Mouse (Mus musculus) urinary bladder, postnatal 10 days (tissue): ENCODE measurements around the gene Dennd2a.

Experiments
- DNase-seq: peaks from one replicate; pipeline ENCODE4 v3.0.0; 2022; ENCODE audit warnings: low spot score

Gene Dennd2a

GRCm38 (mm10) chr6:39515040-39515738 is 42.5 kb downstream of the Dennd2a start:
- no peak for DNase-seq

DNA sequence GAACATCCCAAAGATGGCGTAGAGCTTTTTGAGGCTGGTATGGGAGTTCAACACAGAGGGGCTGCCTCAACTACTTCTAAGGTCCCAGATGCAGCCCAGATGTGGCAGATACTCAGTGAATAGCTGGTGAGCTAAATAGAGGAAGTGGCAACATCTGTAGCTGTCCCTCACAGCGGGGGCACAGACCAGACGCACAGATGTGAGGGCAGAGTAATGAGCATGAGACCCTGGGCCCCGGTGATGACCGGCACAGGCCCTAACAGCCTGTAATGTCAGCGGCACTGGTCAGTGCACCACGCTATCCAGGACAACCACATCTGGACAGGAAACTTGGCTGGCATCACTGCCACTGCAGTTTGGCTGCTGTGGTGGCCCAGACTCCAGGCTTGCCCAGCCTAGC is 54.2 kb downstream of the Dennd2a start:
- no peak for DNase-seq

GRCm38 (mm10) chr6:39497165-39497564 is 60.5 kb downstream of the Dennd2a start:
- no peak for DNase-seq

- DNase-seq, result no peak
These were observed 64.4 kb downstream of the Dennd2a start for GRCm38 (mm10) chr6:39493129-39493714.

DNA sequence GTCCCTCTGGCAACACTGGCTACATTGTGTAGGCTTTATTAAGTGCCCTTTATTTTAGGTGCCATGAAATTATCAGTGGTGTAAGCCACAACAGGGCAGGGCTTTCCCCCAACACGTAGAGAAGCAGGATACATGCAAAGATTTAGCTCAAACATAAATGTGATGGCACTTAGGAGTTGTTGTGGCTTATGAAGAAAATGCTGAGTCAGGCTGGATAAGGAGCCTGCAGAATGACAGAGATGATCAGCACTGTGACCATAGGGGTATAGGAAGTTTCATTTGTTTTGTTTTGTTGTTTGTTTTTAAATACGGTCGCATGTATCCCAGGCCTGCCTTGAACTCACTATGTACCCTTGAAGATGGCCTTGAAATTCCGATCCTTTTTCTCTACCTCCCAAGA is 65.5 kb downstream of the Dennd2a start:
- DNase-seq, result no peak

GRCm38 (mm10) chr6:39491203-39491602 is 66.5 kb downstream of the Dennd2a start:
- no peak for DNase-seq

DNA sequence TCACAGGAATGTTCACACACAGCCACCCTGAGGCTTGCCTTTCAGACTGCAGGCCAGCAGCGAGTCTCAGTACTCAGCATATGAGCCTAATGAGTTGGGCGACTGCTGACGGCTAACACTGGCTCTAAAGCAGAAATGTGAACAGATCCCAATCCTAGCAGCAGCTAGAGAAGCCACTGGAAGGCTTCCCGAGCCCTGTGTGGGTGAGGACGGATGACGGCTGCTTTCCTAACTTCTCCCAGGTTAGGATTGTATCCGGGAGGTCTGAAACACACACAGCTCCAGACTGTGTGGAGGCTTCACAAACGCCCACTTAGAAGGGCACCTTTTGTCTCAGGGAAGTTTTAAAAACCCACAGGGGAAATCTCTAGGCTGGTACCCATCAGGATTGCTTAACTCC is 69.4 kb downstream of the Dennd2a start:
- DNase-seq, result no peak

DNA sequence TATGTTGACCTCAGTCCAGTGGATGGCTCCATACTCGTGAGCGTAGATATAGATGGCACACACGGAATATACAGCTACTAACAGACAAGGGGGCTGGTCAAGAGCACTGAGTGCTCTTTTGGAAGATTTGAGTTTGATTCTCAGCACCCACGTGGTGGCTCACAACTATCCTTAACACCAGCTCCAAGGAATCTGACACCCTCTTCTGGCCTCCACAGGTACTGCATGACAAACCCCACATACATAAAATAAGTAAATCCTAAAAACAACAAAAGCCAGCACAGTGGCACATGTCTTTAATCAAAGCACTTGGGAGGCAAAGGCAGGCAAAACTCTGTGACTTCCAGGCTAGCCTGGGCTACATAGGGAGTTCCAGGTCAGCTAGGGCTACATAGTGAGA is 74.0 kb downstream of the Dennd2a start:
- DNase-seq, result no peak

- DNase-seq, result no peak
These were observed 79.0 kb downstream of the Dennd2a start for GRCm38 (mm10) chr6:39478509-39479150.

DNA sequence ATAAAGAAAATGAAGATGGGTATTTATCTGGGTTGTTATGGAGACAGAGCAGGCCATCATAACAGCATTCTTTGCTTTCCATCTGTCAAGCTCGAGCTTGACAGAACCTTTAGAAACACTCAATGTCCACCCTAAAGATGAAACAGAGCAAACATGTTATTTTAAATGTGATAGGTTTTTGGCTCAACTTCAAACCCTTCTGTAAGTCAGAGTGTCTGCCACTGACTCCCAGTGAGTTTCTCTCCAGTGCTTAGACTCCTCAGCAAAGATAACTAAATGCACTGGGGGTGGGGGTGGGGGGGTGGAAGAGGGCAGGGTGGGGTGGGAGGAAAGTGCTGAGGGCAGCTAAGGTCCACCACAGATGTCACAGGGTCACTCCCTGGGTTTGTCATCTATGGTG is 81.0 kb downstream of the Dennd2a start:
- no peak for DNase-seq

GRCm38 (mm10) chr6:39474424-39474823 is 83.2 kb downstream of the Dennd2a start:
- DNase-seq, result no peak

DNA sequence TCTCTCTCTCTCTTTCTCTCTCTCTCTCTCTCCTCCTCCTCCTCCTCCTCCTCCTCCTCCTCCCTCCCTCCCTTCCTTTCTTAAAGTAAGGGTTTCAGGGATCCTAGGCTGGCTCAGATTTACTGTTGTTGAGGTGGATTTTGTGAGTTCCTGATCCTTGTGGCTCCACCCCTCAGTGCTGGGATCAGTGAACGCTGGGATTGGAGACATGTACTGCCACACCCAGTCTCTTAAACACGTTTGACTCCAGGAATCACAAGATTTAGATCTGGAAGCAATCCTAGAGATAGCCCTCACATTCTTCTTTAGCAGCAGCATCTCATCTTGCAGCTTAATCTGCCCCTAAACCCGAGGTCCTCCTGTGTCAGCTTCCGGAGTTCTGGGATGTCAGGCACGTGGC is 84.8 kb downstream of the Dennd2a start:
- DNase-seq, result no peak

DNA sequence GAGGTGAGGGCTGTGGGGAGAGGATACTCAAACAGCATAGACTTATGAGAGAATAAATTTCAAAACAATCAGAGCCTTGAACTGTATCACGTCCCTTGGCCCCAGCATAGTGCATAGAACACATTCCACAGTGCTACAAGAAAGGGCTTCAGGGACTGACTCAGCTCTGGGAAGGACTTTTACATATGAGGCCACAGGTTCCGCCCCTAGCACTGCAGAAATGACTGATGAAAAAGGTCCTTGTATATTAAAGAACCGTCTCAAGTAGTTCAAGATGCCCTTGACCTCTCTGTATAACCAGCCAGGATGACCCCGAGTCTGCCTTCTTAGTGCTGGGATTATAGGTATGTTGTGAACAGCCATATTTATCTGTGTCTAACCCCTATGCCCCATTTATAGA is 85.4 kb downstream of the Dennd2a start:
- DNase-seq, result no peak

- no peak for DNase-seq
These were observed 87.6 kb downstream of the Dennd2a start for GRCm38 (mm10) chr6:39470076-39470475.

GRCm38 (mm10) chr6:39469427-39469826 is 88.2 kb downstream of the Dennd2a start:
- no peak for DNase-seq

- no peak for DNase-seq
These were observed 94.8 kb downstream of the Dennd2a start for GRCm38 (mm10) chr6:39462621-39463538.

GRCm38 (mm10) chr6:39460040-39460439 is 97.6 kb downstream of the Dennd2a start:
- DNase-seq, result no peak

DNA sequence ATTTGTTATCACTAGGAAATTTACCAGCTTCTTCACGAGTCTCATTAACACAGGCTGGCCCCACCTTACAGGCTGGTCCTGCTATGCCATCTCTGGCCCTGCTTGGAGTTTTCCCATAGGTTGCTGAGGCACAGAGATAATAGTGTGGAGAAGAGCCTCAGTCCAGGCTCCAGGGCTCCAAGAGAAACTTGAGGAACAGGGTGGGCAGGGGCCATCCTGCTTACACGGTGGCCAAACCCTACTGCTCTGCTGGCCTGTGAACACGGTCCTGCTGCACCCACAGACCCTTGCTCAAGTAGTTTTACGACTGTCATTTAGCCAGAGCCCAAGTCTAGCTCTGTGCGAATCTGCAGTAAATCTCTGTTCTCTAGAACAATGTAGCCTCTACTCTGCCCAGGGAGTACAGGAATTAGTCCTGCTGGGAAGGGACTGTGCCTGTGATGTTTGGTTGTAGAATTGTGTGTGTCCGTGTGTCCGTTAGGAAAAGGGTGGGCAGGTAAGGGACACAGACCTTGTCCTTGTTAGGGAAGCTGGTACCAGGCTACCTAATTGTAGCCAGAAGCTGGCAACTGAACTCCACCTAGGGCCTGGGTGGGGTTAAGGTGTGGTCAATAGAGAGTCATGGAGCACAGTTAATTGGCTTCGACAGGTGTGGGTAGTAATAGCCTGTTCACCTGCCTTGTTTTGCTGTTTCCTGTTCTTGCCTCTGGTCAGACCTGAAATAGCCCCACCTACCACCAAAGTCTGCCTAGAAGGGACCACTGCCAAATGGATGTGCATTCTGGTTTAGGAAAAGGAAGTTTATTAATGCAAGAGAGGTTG is 102.1 kb downstream of the Dennd2a start:
- DNase-seq, result no peak

- DNase-seq, result no peak
These were observed 103.1 kb downstream of the Dennd2a start for GRCm38 (mm10) chr6:39454616-39455015.

GRCm38 (mm10) chr6:39453564-39453963 is 104.1 kb downstream of the Dennd2a start:
- DNase-seq, result no peak

GRCm38 (mm10) chr6:39451033-39451432 is 106.6 kb downstream of the Dennd2a start:
- no peak for DNase-seq

- no peak for DNase-seq
These were observed 107.1 kb downstream of the Dennd2a start for GRCm38 (mm10) chr6:39450580-39450979.
